Comparison of ENCODE assay signal across 24 mouse cellular contexts in the genomic region with DNA sequence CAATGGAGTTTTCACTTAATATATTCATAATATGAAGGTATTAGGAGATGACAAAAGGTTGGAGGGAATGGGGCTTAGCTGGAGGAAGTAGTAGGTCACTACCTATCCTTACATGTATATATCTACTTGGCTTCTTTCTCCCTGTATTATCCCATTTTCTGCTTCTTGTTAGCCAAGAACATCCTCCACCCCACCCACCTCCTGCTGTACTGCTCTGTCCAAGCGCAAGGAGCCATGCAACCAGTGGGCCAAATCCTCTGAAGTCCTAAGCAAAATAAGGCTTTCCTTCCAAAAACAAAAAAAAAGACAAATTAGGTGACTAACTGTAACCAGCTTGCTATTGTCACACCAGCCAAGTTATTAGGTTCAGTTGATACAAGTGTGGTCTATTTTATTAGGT. TPM values are rescaled to one million over a fixed set of nuclear protein-coding genes. Genes with fewer than 3 reads are reported as not detected.
DNase-seq lines count a peak whose midpoint lies in the region; ATAC-seq and TF ChIP-seq lines count a peak whose summit lies in the region.
"Had no signal": no experiment of that assay in that cellular context is flagged by ENCODE, and none has a peak within 500 bp of the region (broad histone marks: within the 10 kb centered on the region; RNA-seq: fewer than 3 reads in every experiment).

No protein-coding gene starts in this region.

- no peak overlapping the region for H3K4me3 ChIP-seq in kidney, adult 2 months (ENCODE audit: insufficient read depth, low read depth, low read length)
- no peak overlapping the region for H3K4me3 ChIP-seq in intestine, embryonic 15.5 days (replicated peaks)
- H3K4me3 ChIP-seq in limb, embryonic 10.5 days = no peak overlapping the region
- H3K4me3 ChIP-seq: embryonic facial prominence, embryonic 13.5 days; embryonic facial prominence, embryonic 15.5 days; erythroblast, embryonic 14.5 days; forebrain, embryonic 10.5 days; forebrain, embryonic 12.5 days had no signal

- no peak for TF ChIP-seq CTCF in kidney, adult 2 months (conservative IDR thresholded peaks at IDR 0.05; ENCODE audit: insufficient read depth, insufficient read length, low read depth, low read length)

- WGBS in kidney, adult 2 months = 100% methylated on average over 1 of the region's 1 CpGs
- 91% methylated on average over 1 of the region's 1 CpGs for WGBS in intestine, embryonic 15.5 days
- 86% methylated on average over 1 of the region's 1 CpGs for WGBS in limb, embryonic 10.5 days

- no peaks in the 10 kb centered on the region for H3K9me3 ChIP-seq in intestine, embryonic 15.5 days
- H3K9me3 ChIP-seq in limb, embryonic 10.5 days (replicated peaks) = no peaks in the 10 kb centered on the region
- H3K9me3 ChIP-seq: embryonic facial prominence, embryonic 13.5 days; embryonic facial prominence, embryonic 15.5 days; forebrain, embryonic 10.5 days; forebrain, embryonic 12.5 days had no signal

- TF ChIP-seq POLR2A in kidney, adult 2 months (IDR thresholded peaks at IDR 0.05; ENCODE audit: low read depth, low read length) = no peak

- no peak overlapping the region for H3K4me2 ChIP-seq in intestine, embryonic 15.5 days (replicated peaks)
- H3K4me2 ChIP-seq: embryonic facial prominence, embryonic 13.5 days; embryonic facial prominence, embryonic 15.5 days; forebrain, embryonic 12.5 days had no signal

- H3K4me1 ChIP-seq in kidney, adult 2 months (ENCODE audit: control insufficient read depth, insufficient read depth, low read length) = no peaks in the 10 kb centered on the region; the same call in 1 of the 2 replicates
- H3K4me1 ChIP-seq in intestine, embryonic 15.5 days (replicated peaks) = no peaks in the 10 kb centered on the region
- H3K4me1 ChIP-seq in limb, embryonic 10.5 days = peaks cover 10% of the 10 kb centered on the region; the same call in 1 of the 2 replicates
- H3K4me1 ChIP-seq: forebrain, embryonic 10.5 days; forebrain, embryonic 12.5 days had no signal

- no peaks in the 10 kb centered on the region for H3K27me3 ChIP-seq in kidney, adult 2 months (replicated peaks; ENCODE audit: control insufficient read depth, insufficient read depth, low read length)
- no peaks in the 10 kb centered on the region for H3K27me3 ChIP-seq in intestine, embryonic 15.5 days (replicated peaks)
- no peaks in the 10 kb centered on the region for H3K27me3 ChIP-seq in limb, embryonic 10.5 days (ENCODE audit: low read depth, poor library complexity, severe bottlenecking)
- H3K27me3 ChIP-seq: embryonic facial prominence, embryonic 13.5 days; embryonic facial prominence, embryonic 15.5 days; forebrain, embryonic 12.5 days had no signal

- DNase-seq in frontal cortex, postnatal 14 days (ENCODE audit: low spot score in 2 of 2) = no peak
- DNase-seq in kidney, adult 2 months = peak; percentile 32
- DNase-seq in kidney, adult 11 months = no peak
- DNase-seq in limb, embryonic 10.5 days (ENCODE audit: low spot score) = no peak
- DNase-seq: adrenal gland, adult 2 months; adrenal gland, postnatal 10 days; adrenal gland, postnatal 36 days; cerebellum, adult 11 months; cerebellum, adult 18-20 months; cerebellum, adult 8-10 months; cerebellum, adult 9-11 months; cerebellum, postnatal 14 days; cerebellum, postnatal 36 days; embryo, embryonic 11 days had no signal

- H3K36me3 ChIP-seq in kidney, adult 2 months (ENCODE audit: control insufficient read depth, insufficient read depth, low read length) = no peaks in the 10 kb centered on the region
- H3K36me3 ChIP-seq in intestine, embryonic 15.5 days = no peaks in the 10 kb centered on the region
- peaks cover 10% of the 10 kb centered on the region for H3K36me3 ChIP-seq in limb, embryonic 10.5 days

- no peak overlapping the region for H3K9ac ChIP-seq in intestine, embryonic 15.5 days
- H3K9ac ChIP-seq: embryonic facial prominence, embryonic 13.5 days; embryonic facial prominence, embryonic 15.5 days; forebrain, embryonic 12.5 days had no signal

- no peak overlapping the region for H3K27ac ChIP-seq in kidney, adult 2 months (ENCODE audit: insufficient read depth, low read depth, low read length)
- 0 out of 2 replicates have a peak overlapping the region, but pooled peaks have one; percentile 22 for H3K27ac ChIP-seq in intestine, embryonic 15.5 days
- H3K27ac ChIP-seq in limb, embryonic 10.5 days = no peak overlapping the region
- H3K27ac ChIP-seq: embryonic facial prominence, embryonic 13.5 days; embryonic facial prominence, embryonic 15.5 days; forebrain, embryonic 10.5 days; forebrain, embryonic 12.5 days had no signal

- peak; percentile 74 for ATAC-seq in frontal cortex, adult (ENCODE audit: low TSS enrichment)
- ATAC-seq in intestine, embryonic 15.5 days = no peak
- ATAC-seq in cerebellum, adult (ENCODE audit: insufficient number of reproducible peaks, low FRiP score, low TSS enrichment) = no peak
- ATAC-seq: forebrain, embryonic 14.5 days; forebrain, embryonic 16.5 days had no signal

RNA-seq across cellular contexts. Expression of gene Dcaf8, which starts 7.1 kb away (rescaled TPM):
- 93.4 and 95.1 TPM in 2 replicates for polyA plus RNA-seq in kidney, adult 2 months (2012; rRNA removed)
- polyA plus RNA-seq in intestine, embryonic 15.5 days (2015; fragmentation: Nextera tagmentation; extraction: Ambion mirVana) = 98.2 and 101 TPM in 2 replicates
- polyA plus RNA-seq in limb, embryonic 10.5 days (2016; fragmentation: Nextera tagmentation; extraction: Ambion mirVana) = 125 and 156 TPM in 2 replicates

RNA-seq across cellular contexts. Expression of gene Pex19, which starts 14.3 kb away (rescaled TPM):
- 110 and 125 TPM in 2 replicates for polyA plus RNA-seq in kidney, adult 2 months (2012; rRNA removed)
- polyA plus RNA-seq in intestine, embryonic 15.5 days (2015; fragmentation: Nextera tagmentation; extraction: Ambion mirVana) = 143 and 144 TPM in 2 replicates
- 195 and 206 TPM in 2 replicates for polyA plus RNA-seq in limb, embryonic 10.5 days (2016; fragmentation: Nextera tagmentation; extraction: Ambion mirVana)

RNA-seq across cellular contexts. Expression of gene Ncstn, which starts 58.2 kb away (rescaled TPM):
- polyA plus RNA-seq in kidney, adult 2 months (2012; rRNA removed) = 94.0 and 98.3 TPM in 2 replicates
- polyA plus RNA-seq in intestine, embryonic 15.5 days (2015; fragmentation: Nextera tagmentation; extraction: Ambion mirVana) = 135 and 136 TPM in 2 replicates
- polyA plus RNA-seq in limb, embryonic 10.5 days (2016; fragmentation: Nextera tagmentation; extraction: Ambion mirVana) = 83.4 and 95.9 TPM in 2 replicates

RNA-seq across cellular contexts. Expression of gene Copa, which starts 58.5 kb away (rescaled TPM):
- 60.4 and 74.9 TPM in 2 replicates for polyA plus RNA-seq in kidney, adult 2 months (2012; rRNA removed)
- 201 and 203 TPM in 2 replicates for polyA plus RNA-seq in intestine, embryonic 15.5 days (2015; fragmentation: Nextera tagmentation; extraction: Ambion mirVana)
- 155 and 201 TPM in 2 replicates for polyA plus RNA-seq in limb, embryonic 10.5 days (2016; fragmentation: Nextera tagmentation; extraction: Ambion mirVana)
